Mouse (Mus musculus): ENCODE data around the gene Slc45a3. TPM values are rescaled to one million over a fixed set of nuclear protein-coding genes. Genes with fewer than 3 reads are reported as not detected.
A peak's percentile ranks its signal among the peaks of the same experiment; 100 is the strongest.

Slc45a3 gene
- polyA plus RNA-seq, 1 experiment from 2014 or later: 2.6 TPM

DNA sequence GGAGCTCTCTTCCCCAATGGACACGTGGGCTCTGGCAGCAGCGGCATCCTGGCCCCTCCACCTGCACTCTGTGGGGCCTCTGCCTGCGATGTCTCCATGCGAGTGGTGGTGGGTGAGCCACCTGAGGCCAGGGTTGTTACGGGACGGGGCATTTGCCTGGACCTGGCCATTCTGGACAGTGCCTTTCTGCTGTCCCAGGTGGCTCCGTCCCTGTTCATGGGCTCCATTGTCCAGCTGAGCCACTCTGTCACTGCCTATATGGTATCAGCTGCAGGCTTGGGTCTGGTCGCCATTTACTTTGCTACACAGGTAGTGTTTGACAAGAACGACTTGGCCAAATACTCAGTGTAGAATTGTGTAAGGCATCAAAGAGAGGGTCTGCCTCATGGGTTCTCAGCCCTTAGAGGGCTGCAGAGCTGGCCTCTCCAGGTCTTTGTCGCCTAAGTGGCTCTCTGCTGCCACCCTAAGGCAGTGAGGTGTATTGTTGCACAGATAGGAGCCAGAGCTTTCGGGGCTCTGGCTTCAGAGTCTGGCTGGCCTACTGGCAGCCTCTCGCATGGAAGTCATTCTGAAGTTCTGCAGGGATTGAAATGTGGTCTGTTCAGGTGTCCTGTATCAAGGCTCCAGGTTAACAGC, 18.7 kb downstream of the Slc45a3 start:
- no peak overlapping the region for H3K4me2 ChIP-seq
- no peaks in the 10 kb centered on the region for H3K36me3 ChIP-seq
- no peaks in the 10 kb centered on the region for H3K9me3 ChIP-seq (replicated peaks)
- H3K4me1 ChIP-seq (replicated peaks): peaks cover 8% of the 10 kb centered on the region
- peak; percentile 49 for ATAC-seq (ENCODE audit: low read depth)
- H3K27me3 ChIP-seq: no peaks in the 10 kb centered on the region
- no peak overlapping the region for H3K27ac ChIP-seq
- 45% methylated on average over 12 of the region's 12 CpGs for WGBS (ENCODE audit: insufficient replicate concordance)
- H3K9ac ChIP-seq: no peak overlapping the region
- no peak overlapping the region for H3K4me3 ChIP-seq (replicated peaks)
- peak; percentile 53 for DNase-seq

DNA sequence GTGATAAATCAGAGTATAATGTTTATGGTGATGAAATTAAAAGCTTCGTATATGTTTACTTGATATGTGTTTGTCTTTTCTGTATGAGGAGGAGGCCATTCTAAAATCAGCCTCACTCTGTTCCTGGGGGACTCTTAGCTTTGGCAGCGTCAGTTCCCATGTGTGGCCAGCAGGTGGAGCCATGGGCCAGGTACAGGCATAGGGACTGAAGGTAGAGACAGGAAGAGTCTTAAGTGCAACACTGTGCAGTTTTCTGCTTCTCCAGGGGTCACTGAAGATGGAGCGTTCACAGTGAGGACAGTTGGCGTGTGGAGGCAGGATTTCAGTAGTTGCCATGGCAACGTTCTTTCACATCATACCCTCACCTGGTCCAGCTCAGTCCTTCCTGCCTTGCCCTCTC, 20.1 kb downstream of the Slc45a3 start:
- peak; percentile 40 for ATAC-seq (ENCODE audit: low read depth)
- peak; percentile 61 for DNase-seq
- Histone ChIP-seq H3K4me2 (no peak overlapping the region), H3K27ac (no peak overlapping the region), H3K9me3 (replicated peaks) (no peaks in the 10 kb centered on the region), H3K9ac (no peak overlapping the region), H3K4me1 (replicated peaks) (peaks cover 8% of the 10 kb centered on the region), H3K36me3 (no peaks in the 10 kb centered on the region), H3K4me3 (replicated peaks) (no peak overlapping the region), H3K27me3 (no peaks in the 10 kb centered on the region)
- 9% methylated on average over 5 of the region's 5 CpGs for WGBS (ENCODE audit: insufficient replicate concordance)

DNA sequence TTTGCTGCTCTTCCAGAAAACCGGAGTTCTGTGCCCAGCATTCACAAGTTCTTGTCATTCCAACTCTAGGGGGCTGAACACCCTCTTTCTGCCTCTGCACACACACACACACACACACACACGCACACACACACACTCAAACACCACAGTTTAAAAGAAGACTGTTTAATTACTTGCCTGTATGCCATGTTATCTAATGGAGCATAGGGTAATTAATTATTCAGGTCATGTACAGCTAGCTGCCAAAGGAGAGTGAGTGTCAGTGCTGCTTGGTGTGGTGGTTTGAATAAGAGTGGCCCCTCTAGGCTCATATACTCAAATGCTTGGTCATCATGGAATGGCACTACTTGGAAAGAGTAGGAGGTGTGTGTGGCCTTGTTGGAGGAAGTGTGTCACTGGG, 21.0 kb downstream of the Slc45a3 start:
- 73% methylated on average over 2 of the region's 2 CpGs for WGBS (ENCODE audit: insufficient replicate concordance)
- H3K9ac ChIP-seq: no peak overlapping the region
- no peaks in the 10 kb centered on the region for H3K36me3 ChIP-seq
- ATAC-seq (ENCODE audit: low read depth): no peak
- H3K27ac ChIP-seq: no peak overlapping the region
- peaks cover 8% of the 10 kb centered on the region for H3K4me1 ChIP-seq (replicated peaks)
- no peaks in the 10 kb centered on the region for H3K27me3 ChIP-seq
- H3K9me3 ChIP-seq (replicated peaks): no peaks in the 10 kb centered on the region
- DNase-seq: no peak
- no peak overlapping the region for H3K4me2 ChIP-seq
- no peak overlapping the region for H3K4me3 ChIP-seq (replicated peaks)

DNA sequence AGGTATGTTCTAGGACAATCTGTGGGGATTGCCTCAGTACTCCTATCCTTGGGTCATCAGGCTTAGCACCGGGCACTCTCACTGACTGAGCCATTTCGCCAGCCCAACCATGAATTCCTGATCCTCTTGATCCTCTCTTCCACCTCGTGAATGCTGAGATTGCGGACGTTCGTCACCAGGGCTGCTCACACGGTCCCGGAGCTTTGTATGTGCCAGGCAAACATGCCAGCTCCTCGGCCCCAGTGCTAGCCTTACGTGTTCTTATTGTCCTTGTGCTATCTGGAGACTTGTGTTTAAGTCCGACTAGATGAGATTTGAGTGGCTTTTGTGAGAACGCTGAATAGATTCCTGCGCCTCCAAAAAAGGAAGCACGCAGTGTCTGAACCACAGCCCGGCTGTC, 24.7 kb downstream of the Slc45a3 start:
- Histone ChIP-seq H3K9ac (no peak overlapping the region), H3K27me3 (no peaks in the 10 kb centered on the region), H3K4me1 (replicated peaks) (peaks cover under 1% of the 10 kb centered on the region; the same call in 1 of the 2 replicates), H3K36me3 (no peaks in the 10 kb centered on the region), H3K9me3 (replicated peaks) (no peaks in the 10 kb centered on the region), H3K4me3 (replicated peaks) (no peak overlapping the region), H3K27ac (no peak overlapping the region), H3K4me2 (no peak overlapping the region)
- 61% methylated on average over 15 of the region's 15 CpGs for WGBS (ENCODE audit: insufficient replicate concordance)
- no peak for DNase-seq
- no peak for ATAC-seq (ENCODE audit: low read depth)

DNA sequence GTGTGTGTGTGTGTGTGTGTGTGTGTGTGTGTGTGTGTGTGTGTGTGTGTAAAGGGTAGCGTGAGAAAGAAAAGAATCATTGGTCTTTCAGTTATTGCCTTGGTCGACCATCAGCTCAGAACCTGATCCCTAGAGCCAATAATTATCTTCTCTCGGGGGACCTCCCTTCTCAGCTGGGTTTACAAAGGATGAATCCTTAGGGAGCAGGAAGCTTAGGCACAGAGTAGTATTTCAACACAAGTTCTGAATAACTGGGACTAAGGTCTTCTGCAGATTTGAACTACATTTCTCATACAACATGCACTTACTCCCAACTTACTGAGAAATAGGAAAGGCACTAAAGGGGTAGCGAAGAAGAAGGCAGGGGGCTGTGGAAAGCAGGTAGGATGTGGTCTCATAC, 26.7 kb downstream of the Slc45a3 start:
- no peaks in the 10 kb centered on the region for H3K36me3 ChIP-seq
- no peak overlapping the region for H3K4me2 ChIP-seq
- ATAC-seq (ENCODE audit: low read depth): no peak
- H3K27ac ChIP-seq: no peak overlapping the region
- peaks cover 4% of the 10 kb centered on the region; the same call in 1 of the 2 replicates for H3K4me1 ChIP-seq (replicated peaks)
- no peak overlapping the region for H3K9ac ChIP-seq
- no peak overlapping the region for H3K4me3 ChIP-seq (replicated peaks)
- no peaks in the 10 kb centered on the region for H3K27me3 ChIP-seq
- H3K9me3 ChIP-seq (replicated peaks): no peaks in the 10 kb centered on the region
- no peak for DNase-seq
- WGBS (ENCODE audit: insufficient replicate concordance): 69% methylated on average over 4 of the region's 4 CpGs

DNA sequence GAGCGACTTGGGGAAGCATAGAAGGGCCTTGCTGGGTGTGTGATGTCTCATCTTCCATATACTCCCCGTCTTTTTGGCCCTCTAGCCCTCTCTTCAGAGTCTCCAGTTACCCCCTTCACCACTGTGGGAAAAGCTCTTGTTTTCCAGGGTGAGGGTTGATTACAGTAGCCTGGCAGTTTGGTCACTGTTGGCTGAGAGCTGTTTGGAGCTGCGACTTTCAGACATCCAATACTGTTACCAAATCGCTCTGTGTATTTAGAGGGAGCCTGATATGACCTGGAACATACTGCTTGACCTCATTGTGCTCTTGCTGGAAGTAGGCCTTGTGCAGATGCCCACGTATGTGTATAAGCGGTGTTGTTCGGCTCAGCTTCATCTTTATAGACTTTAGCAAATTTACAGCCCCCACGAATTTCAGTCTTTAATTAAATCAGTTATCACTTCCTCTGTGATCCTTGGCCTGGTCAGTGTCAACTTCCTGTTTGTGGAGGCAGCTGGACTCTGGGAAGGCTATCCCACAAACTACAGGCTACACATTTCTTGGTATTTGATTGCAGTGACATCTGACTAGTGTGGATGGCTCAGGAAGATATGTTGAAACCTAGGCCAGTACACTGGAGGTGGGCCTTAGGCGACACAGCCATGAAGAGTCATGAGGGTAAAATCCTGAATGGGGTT, 27.5 kb downstream of the Slc45a3 start:
- Histone ChIP-seq H3K4me1 (replicated peaks) (peaks cover 4% of the 10 kb centered on the region; the same call in 1 of the 2 replicates), H3K36me3 (no peaks in the 10 kb centered on the region), H3K4me2 (no peak overlapping the region), H3K9me3 (replicated peaks) (no peaks in the 10 kb centered on the region), H3K9ac (no peak overlapping the region), H3K27me3 (no peaks in the 10 kb centered on the region), H3K27ac (no peak overlapping the region), H3K4me3 (replicated peaks) (no peak overlapping the region)
- ATAC-seq (ENCODE audit: low read depth): no peak
- 66% methylated on average over 9 of the region's 9 CpGs for WGBS (ENCODE audit: insufficient replicate concordance)
- DNase-seq: no peak

DNA sequence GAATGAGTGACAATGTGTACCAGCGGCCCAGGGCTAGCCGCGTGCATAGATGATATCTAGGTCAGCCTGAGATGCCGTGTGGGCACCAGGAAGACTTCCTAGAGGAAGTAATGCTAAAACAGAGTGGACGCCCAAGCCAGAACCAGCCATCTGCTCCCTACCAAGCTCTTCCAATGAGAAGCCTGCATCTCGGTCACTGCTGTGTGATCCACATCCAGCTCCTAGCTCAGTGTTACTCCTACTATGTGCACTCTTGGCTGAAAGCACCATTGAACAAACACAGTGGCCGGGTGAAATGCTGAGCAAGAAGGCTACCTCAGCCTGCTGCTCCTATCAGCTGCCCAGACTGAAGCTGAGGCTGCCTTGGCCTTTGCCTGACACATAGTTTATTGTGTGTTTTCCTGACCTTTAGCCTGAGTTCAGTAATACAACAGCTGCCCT, 29.8 kb downstream of the Slc45a3 start:
- 52% methylated on average over 7 of the region's 7 CpGs for WGBS (ENCODE audit: insufficient replicate concordance)
- no peak overlapping the region for H3K4me2 ChIP-seq

DNA sequence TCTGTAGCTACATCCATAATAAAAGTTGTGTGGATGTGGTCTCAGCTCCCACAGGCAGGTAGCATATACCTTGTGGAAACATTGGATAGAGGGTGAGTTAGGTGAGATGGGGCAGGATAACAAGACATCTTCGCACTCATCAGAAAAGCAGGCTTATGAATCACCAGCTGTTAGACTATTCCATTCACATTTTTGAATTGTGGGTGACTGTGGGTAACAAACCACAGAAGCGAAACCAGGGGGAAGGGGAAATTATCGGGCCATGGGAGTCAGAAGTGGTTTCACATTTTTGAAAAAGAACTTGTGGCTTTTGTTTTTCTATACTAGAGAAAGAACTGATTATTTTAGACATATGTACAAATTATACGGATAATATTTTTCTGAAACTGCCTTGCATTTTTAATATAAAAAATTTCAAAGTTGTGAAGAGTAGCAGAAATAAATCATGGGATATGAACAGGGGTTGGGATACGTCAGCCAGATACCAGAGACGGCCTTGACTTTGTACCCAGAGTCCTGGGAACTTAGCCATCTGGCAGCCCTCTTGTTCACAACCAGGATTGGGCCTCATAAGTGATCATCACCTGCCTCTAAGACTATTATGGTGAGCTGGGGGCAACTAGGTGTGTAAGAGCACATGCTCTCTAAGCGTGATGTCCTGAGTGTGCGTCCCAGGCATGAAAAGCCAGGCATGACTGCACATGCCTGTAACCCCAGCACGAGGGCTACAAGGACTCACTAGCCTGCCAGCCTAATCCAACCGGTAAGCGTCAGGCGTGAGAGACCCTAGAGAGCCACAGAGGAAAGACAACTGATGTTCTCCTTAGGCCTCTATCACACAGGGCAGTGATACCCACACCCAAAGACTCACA, 30.6 kb downstream of the Slc45a3 start:
- Histone ChIP-seq H3K9ac (no peak overlapping the region), H3K4me3 (replicated peaks) (no peak overlapping the region), H3K4me1 (replicated peaks) (peaks cover 4% of the 10 kb centered on the region; the same call in 1 of the 2 replicates), H3K4me2 (no peak overlapping the region), H3K27me3 (no peaks in the 10 kb centered on the region), H3K27ac (no peak overlapping the region), H3K9me3 (replicated peaks) (no peaks in the 10 kb centered on the region), H3K36me3 (no peaks in the 10 kb centered on the region)
- ATAC-seq (ENCODE audit: low read depth): no peak
- DNase-seq: no peak
- 70% methylated on average over 12 of the region's 12 CpGs for WGBS (ENCODE audit: insufficient replicate concordance)

More for the DNA sequence above, 29.8 kb downstream of the Slc45a3 start:
- Histone ChIP-seq H3K27me3 (no peaks in the 10 kb centered on the region), H3K4me3 (replicated peaks) (no peak overlapping the region), H3K27ac (no peak overlapping the region), H3K9ac (no peak overlapping the region), H3K9me3 (replicated peaks) (no peaks in the 10 kb centered on the region), H3K4me1 (replicated peaks) (peaks cover 4% of the 10 kb centered on the region; the same call in 1 of the 2 replicates), H3K36me3 (no peaks in the 10 kb centered on the region)
- ATAC-seq (ENCODE audit: low read depth) (0 out of 2 replicates have a peak, but pooled peaks have one; percentile 31), DNase-seq (no peak)

DNA sequence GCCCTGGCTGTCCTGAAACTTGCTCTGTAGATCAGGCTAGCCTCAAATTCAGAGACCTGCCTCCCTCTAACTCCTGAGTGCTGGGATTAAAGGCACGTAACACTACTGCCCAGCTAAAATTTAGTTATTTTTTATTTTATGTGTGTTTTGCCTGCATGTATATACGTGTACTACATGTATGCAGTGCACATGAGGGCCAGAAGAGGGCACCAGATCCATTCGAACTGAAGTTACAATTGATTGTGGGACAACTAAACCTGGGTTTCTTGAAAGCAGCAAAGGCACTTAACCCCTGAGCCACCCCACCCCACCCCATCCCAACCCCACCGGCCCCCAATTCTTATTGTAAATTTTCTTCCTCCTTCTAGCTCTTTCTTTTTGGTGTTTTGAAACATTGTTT, 32.3 kb downstream of the Slc45a3 start:
- Histone ChIP-seq H3K36me3 (no peaks in the 10 kb centered on the region), H3K27ac (no peak overlapping the region), H3K4me1 (replicated peaks) (peaks cover 4% of the 10 kb centered on the region; the same call in 1 of the 2 replicates), H3K4me3 (replicated peaks) (no peak overlapping the region), H3K4me2 (no peak overlapping the region), H3K9ac (no peak overlapping the region), H3K9me3 (replicated peaks) (no peaks in the 10 kb centered on the region), H3K27me3 (no peaks in the 10 kb centered on the region)
- WGBS (ENCODE audit: insufficient replicate concordance): 19% methylated on average over 4 of the region's 4 CpGs
- DNase-seq: peak; percentile 28
- ATAC-seq (ENCODE audit: low read depth): no peak

DNA sequence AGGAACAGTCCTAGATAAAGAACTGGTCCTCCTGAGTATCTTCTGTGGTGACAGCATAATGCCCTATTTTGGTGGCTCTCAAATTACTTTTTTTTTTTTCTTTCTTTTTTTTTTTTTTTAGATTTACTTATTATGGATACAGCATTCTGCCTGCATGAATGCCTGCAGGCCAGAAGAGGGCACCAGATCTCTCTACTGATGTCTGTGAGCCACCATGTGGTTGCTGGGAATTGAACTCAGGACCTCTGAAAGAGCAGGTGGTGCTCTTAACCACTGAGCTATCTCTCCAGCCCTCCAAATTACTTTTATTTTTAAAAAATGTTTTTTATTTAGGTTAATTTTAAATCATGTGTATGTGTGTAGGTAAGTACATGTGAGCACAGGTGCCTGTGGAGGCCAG, 37.7 kb downstream of the Slc45a3 start:
- Histone ChIP-seq H3K9me3 (replicated peaks) (no peaks in the 10 kb centered on the region), H3K9ac (no peak overlapping the region), H3K27me3 (no peaks in the 10 kb centered on the region), H3K4me1 (replicated peaks) (peaks cover 7% of the 10 kb centered on the region; the same call in 1 of the 2 replicates), H3K36me3 (no peaks in the 10 kb centered on the region), H3K4me3 (replicated peaks) (no peak overlapping the region), H3K4me2 (no peak overlapping the region), H3K27ac (no peak overlapping the region)
- DNase-seq: no peak
- ATAC-seq (ENCODE audit: low read depth): no peak

DNA sequence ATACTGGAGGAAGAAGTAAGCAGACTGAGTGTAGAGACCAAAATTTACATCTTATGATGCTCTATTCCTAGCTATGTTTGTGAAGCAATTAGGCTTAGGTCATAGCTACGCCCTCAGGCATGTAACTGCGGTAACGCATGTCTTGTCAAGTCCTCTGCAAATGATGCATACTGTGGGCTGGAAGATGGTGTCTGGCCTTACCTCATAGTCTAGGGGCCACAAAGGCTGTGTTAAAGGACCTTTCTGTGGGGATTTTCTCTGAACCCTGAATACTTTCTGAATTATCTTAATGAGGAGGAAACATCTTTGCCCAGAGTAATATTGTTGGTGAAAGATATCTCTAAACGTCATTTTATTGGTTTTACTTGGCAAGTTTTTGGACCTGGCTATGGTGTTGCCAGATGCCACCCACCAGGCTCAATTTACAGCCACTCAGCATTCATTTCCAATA, 39.1 kb downstream of the Slc45a3 start:
- no peaks in the 10 kb centered on the region for H3K9me3 ChIP-seq (replicated peaks)
- no peak overlapping the region for H3K4me2 ChIP-seq
- H3K36me3 ChIP-seq: no peaks in the 10 kb centered on the region
- 68% methylated on average over 4 of the region's 4 CpGs for WGBS (ENCODE audit: insufficient replicate concordance)
- no peak overlapping the region for H3K27ac ChIP-seq
- peaks cover 20% of the 10 kb centered on the region for H3K4me1 ChIP-seq (replicated peaks)
- no peak for DNase-seq
- no peak for ATAC-seq (ENCODE audit: low read depth)
- no peak overlapping the region for H3K4me3 ChIP-seq (replicated peaks)
- H3K27me3 ChIP-seq: no peaks in the 10 kb centered on the region
- H3K9ac ChIP-seq: no peak overlapping the region
